Mouse (Mus musculus) right cerebral cortex, adult 18-20 months (tissue): ENCODE measurements around the gene Rarres2.
"Not testable (repeated sequence)": the region's sequence is repeated elsewhere in the genome, so short reads cannot be mapped to it uniquely, and the experiment has no call there.

ENCODE experiments used
- DNase-seq: peaks from one replicate; pipeline ENCODE4 v3.0.0; 2022; ENCODE audit warnings: mixed read lengths

Rarres2 gene

GRCm38 (mm10) chr6:48539860-48540259, 32.7 kb downstream of the Rarres2 start:
- no peak for DNase-seq

GRCm38 (mm10) chr6:48538841-48539737, 33.5 kb downstream of the Rarres2 start:
- peak; percentile 76 for DNase-seq

GRCm38 (mm10) chr6:48537105-48537954, 35.3 kb downstream of the Rarres2 start, which contains the start of gene Atp6v0e2:
TSS of gene Atp6v0e2 (plus strand) at chr6:48537615.
- DNase-seq: peak; percentile 95

GRCm38 (mm10) chr6:48536091-48536490, 36.5 kb downstream of the Rarres2 start:
- DNase-seq: no peak

- DNase-seq: no peak
These were observed 37.7 kb downstream of the Rarres2 start for GRCm38 (mm10) chr6:48534913-48535312.

- no peak for DNase-seq
These were observed 39.1 kb downstream of the Rarres2 start for GRCm38 (mm10) chr6:48533475-48533874.

GRCm38 (mm10) chr6:48530862-48531261, 41.7 kb downstream of the Rarres2 start:
- no peak for DNase-seq

- no peak for DNase-seq
These were observed 42.6 kb downstream of the Rarres2 start for GRCm38 (mm10) chr6:48529871-48530440.

- DNase-seq: no peak
These were observed 43.3 kb downstream of the Rarres2 start for GRCm38 (mm10) chr6:48529261-48529660.

GRCm38 (mm10) chr6:48527901-48528300, 44.7 kb downstream of the Rarres2 start:
- DNase-seq: no peak

GRCm38 (mm10) chr6:48524882-48525281, 47.7 kb downstream of the Rarres2 start:
- DNase-seq: not testable (repeated sequence)
